Mouse (Mus musculus) lung, adult 10 weeks (tissue): Measurements from ENCODE around the gene Gtsf1. TPM values are rescaled to one million over a fixed set of nuclear protein-coding genes. Genes with fewer than 3 reads are reported as not detected.

Source experiments
- polyA plus RNA-seq: library from polyadenylated mRNA; stranded (reverse); fragments of 350-450 nt; fragmentation: Illumina TruSeq; extraction: RNeasy Lipid Tissue Mini Kit (QIAGEN cat#74804); gene quantifications from one replicate; pipeline ENCODE4 v1.2.3, GENCODE M21; 2014; ENCODE audit warnings: low read depth, low replicate concordance; ENCODE audit not compliant: insufficient read depth

Gene Gtsf1
- not detected for polyA plus RNA-seq

GRCm38 (mm10) chr15:103430241-103430640 lies at the start of gene Gtsf1:
TSS of gene Gtsf1 (minus strand) at chr15:103430470.

GRCm38 (mm10) chr15:103453551-103454218 lies 23.4 kb upstream of the Gtsf1 start, which contains the start of gene Nckap1l:
TSS of gene Nckap1l (plus strand) at chr15:103453794.

GRCm38 (mm10) chr15:103448369-103448768 lies 18.1 kb upstream of the Gtsf1 start, which contains the start of gene Gtsf2:
TSS of gene Gtsf2 (minus strand) at chr15:103448469.

GRCm38 (mm10) chr15:103366376-103367149 lies 63.7 kb downstream of the Gtsf1 start, which contains the start of gene Itga5:
TSS of gene Itga5 (minus strand) at chr15:103366763.

Other genes with a start within 250 kb of the Gtsf1 start
- gene Cbx5, start 190.7 kb downstream of the Gtsf1 start, polyA plus RNA-seq = 17.2 TPM
- gene Hnrnpa1, start 190.0 kb downstream of the Gtsf1 start, polyA plus RNA-seq = 168 TPM
- gene Nfe2, start 172.1 kb downstream of the Gtsf1 start, polyA plus RNA-seq = 6.2 TPM
- gene Copz1, start 157.8 kb downstream of the Gtsf1 start, polyA plus RNA-seq = 100 TPM
- gene Gpr84, start 119.9 kb downstream of the Gtsf1 start, polyA plus RNA-seq = not detected
- gene Zfp385a, start 90.4 kb downstream of the Gtsf1 start, polyA plus RNA-seq = 5.1 TPM
- gene Itga5, start 63.7 kb downstream of the Gtsf1 start, polyA plus RNA-seq = 14.7 TPM
- gene Gtsf2, start 18.0 kb upstream of the Gtsf1 start, polyA plus RNA-seq = not detected
- 11.4 TPM for gene Nckap1l, start 23.3 kb upstream of the Gtsf1 start, polyA plus RNA-seq
- gene Pde1b, start 72.6 kb upstream of the Gtsf1 start, polyA plus RNA-seq = 3.5 TPM
- 8.8 TPM for gene Ppp1r1a, start 107.5 kb upstream of the Gtsf1 start, polyA plus RNA-seq
- gene Glycam1, start 134.6 kb upstream of the Gtsf1 start, polyA plus RNA-seq = not detected